Mouse (Mus musculus): ENCODE data around the gene Grin2b.
A peak's percentile ranks its signal among the peaks of the same experiment; 100 is the strongest.

GRCm38 (mm10) chr6:135827942-135828341, 345.4 kb downstream of the Grin2b start:
- peak; percentile 89 for TF ChIP-seq CTCF (IDR thresholded peaks at IDR 0.05; ENCODE audit: low read depth)
- TF ChIP-seq EP300 (optimal IDR thresholded peaks at IDR 0.05) = no peak

Measured in stomach, postnatal 0 days (tissue).